Mouse (Mus musculus): Measurements from ENCODE around the gene Nr1d1. TPM values are rescaled to one million over a fixed set of nuclear protein-coding genes. Genes with fewer than 3 reads are reported as not detected.

The Nr1d1 gene
- polyA plus RNA-seq, 1 experiment from 2014 or later, result 2.5 TPM

- Histone ChIP-seq H3K4me1 (replicated peaks; ENCODE audit: control insufficient read depth, insufficient read depth, low read length) (peaks cover 48% of the 10 kb centered on the region), H3K27ac (ENCODE audit: low read depth) (peak overlapping the region; percentile 93), H3K4me2 (ENCODE audit: low read length) (peak overlapping the region; percentile 84), H3K9me3 (ENCODE audit: control insufficient read depth, low read length) (no peaks in the 10 kb centered on the region), H3K27me3 (replicated peaks; ENCODE audit: control insufficient read depth, insufficient read depth, low read length) (no peaks in the 10 kb centered on the region), H3K36me3 (ENCODE audit: control insufficient read depth, insufficient read depth, low read length) (peaks cover under 1% of the 10 kb centered on the region; the same call in 1 of the 2 replicates), H3K4me3 (ENCODE audit: low read depth, low read length) (peak overlapping the region; percentile 35), H3K9ac (ENCODE audit: low read length) (peak overlapping the region; percentile 39)
- 1% methylated on average over 15 of the region's 15 CpGs for WGBS
- peak; percentile 92 for DNase-seq (ENCODE audit: low spot score)
- peak; percentile 69 for ATAC-seq (replicated peaks; ENCODE audit: low FRiP score, low TSS enrichment, low read depth)
These were observed 367 bp upstream of the Nr1d1 start for GRCm38 (mm10) chr11:98775348-98776051.

DNA sequence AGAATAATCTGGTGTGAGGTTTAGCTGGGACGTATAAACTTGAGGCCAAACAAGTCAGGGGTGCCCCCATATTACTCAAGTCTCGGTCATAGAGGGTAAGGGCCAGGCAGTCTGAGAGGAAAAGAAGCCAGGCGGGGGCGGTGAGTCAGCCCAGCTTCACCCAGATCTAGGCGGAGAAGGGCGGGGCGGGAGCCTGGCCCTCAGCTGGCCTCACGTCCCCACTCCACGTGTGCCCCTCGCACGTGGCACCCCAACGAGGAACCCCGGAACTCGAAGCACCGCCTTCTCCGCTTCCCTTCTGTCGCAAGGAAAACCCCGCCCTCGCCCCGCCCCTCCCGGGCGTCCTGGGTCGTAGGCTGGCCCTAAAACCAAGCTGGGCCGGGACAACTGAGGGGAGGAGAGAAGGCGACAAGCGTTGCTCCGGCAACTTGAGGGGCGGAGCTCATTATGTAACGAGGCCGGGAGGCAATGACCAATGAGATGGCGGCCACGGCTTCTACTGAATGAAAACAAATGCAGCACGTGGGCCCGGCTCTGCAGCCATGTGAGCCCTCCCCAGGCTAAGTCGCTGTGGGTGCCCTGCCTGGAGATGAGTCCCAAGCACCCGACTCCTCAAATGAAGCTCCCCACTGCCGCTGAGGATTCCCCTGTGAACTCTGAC, 1.4 kb downstream of the Nr1d1 start:
- ATAC-seq (replicated peaks; ENCODE audit: low FRiP score, low TSS enrichment, low read depth), result peak; percentile 72
- peak overlapping the region; percentile 35 for H3K4me3 ChIP-seq (ENCODE audit: low read depth, low read length)
- peak; percentile 96 for DNase-seq (ENCODE audit: low spot score)
- WGBS, result under 1% methylated on average over 34 of the region's 37 CpGs
- peaks cover 18% of the 10 kb centered on the region for H3K36me3 ChIP-seq (ENCODE audit: control insufficient read depth, insufficient read depth, low read length)
- no peaks in the 10 kb centered on the region for H3K27me3 ChIP-seq (replicated peaks; ENCODE audit: control insufficient read depth, insufficient read depth, low read length)
- H3K27ac ChIP-seq (ENCODE audit: low read depth), result peak overlapping the region; percentile 6; the same call in 1 of the 2 replicates
- H3K9me3 ChIP-seq (ENCODE audit: control insufficient read depth, low read length), result no peaks in the 10 kb centered on the region
- H3K4me1 ChIP-seq (replicated peaks; ENCODE audit: control insufficient read depth, insufficient read depth, low read length), result peaks cover 49% of the 10 kb centered on the region
- H3K9ac ChIP-seq (ENCODE audit: low read length), result peak overlapping the region; percentile 16; the same call in 1 of the 2 replicates
- peak overlapping the region; percentile 84 for H3K4me2 ChIP-seq (ENCODE audit: low read length)

GRCm38 (mm10) chr11:98772667-98773171, 2.4 kb downstream of the Nr1d1 start:
- DNase-seq (ENCODE audit: low spot score) (peak; percentile 60), ATAC-seq (replicated peaks; ENCODE audit: low FRiP score, low TSS enrichment, low read depth) (no peak)
- WGBS, result 45% methylated on average over 8 of the region's 8 CpGs
- no peaks in the 10 kb centered on the region for H3K27me3 ChIP-seq (replicated peaks; ENCODE audit: control insufficient read depth, insufficient read depth, low read length)
- H3K9me3 ChIP-seq (ENCODE audit: control insufficient read depth, low read length), result no peaks in the 10 kb centered on the region
- H3K27ac ChIP-seq (ENCODE audit: low read depth), result peak overlapping the region; percentile 6; the same call in 1 of the 2 replicates
- peak overlapping the region; percentile 84 for H3K4me2 ChIP-seq (ENCODE audit: low read length)
- peaks cover 22% of the 10 kb centered on the region for H3K36me3 ChIP-seq (ENCODE audit: control insufficient read depth, insufficient read depth, low read length)
- H3K4me3 ChIP-seq (ENCODE audit: low read depth, low read length), result no peak overlapping the region
- peaks cover 56% of the 10 kb centered on the region for H3K4me1 ChIP-seq (replicated peaks; ENCODE audit: control insufficient read depth, insufficient read depth, low read length)
- H3K9ac ChIP-seq (ENCODE audit: low read length), result no peak overlapping the region

DNA sequence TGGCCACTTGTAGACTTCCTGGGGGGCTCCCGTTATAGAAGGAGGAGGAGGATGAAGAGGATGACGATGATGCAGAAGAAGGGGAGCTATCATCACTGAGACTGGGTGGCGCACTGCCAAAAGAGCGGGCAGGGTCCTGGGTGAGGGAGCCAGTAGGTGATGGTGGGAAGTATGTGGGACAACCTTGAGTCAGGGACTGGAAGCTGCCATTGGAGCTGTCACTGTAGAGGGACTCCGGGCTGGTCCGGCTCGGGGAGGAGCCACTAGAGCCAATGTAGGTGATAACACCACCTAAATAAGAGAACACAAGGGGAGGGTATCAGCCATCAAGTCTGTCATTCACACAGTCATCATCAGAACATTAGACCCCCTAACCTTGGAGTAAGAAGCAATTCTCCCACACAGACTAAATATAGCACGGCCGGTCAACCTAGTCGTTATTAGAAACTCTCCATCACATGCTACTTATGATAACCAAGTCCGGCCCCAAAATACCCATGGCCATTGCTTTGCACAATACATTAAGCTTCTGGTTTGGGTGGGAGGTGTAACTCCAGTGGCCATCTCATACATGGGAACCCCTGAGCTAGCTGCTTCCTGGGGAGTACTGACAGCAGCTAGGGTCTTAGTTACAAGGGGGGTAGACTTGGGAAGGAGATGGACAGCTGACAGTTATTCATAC, 3.1 kb downstream of the Nr1d1 start:
- Histone ChIP-seq H3K4me1 (replicated peaks; ENCODE audit: control insufficient read depth, insufficient read depth, low read length) (peaks cover 56% of the 10 kb centered on the region), H3K9me3 (ENCODE audit: control insufficient read depth, low read length) (no peaks in the 10 kb centered on the region), H3K4me2 (ENCODE audit: low read length) (no peak overlapping the region), H3K4me3 (ENCODE audit: low read depth, low read length) (no peak overlapping the region), H3K36me3 (ENCODE audit: control insufficient read depth, insufficient read depth, low read length) (peaks cover 22% of the 10 kb centered on the region), H3K27me3 (replicated peaks; ENCODE audit: control insufficient read depth, insufficient read depth, low read length) (no peaks in the 10 kb centered on the region), H3K27ac (ENCODE audit: low read depth) (no peak overlapping the region), H3K9ac (ENCODE audit: low read length) (no peak overlapping the region)
- DNase-seq (ENCODE audit: low spot score) (no peak), ATAC-seq (replicated peaks; ENCODE audit: low FRiP score, low TSS enrichment, low read depth) (no peak)
- 89% methylated on average over 11 of the region's 11 CpGs for WGBS

DNA sequence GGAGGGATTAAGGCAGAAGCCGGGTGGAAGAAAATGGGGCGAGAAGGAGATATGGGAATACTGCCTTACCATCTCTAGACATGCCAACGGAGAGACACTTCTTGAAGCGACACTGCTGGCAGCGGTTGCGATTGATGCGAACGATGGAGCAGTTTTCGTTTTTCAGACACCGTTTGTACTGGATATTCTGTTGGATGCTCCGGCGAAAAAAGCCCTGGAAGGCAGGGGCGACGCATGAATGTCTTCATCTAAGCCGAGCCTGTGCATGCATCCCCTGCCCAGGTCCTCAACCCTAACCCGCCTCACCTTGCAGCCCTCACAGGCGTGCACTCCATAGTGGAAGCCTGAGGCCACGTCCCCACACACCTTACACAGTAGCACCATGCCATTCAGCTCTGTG, 4.0 kb downstream of the Nr1d1 start:
- H3K27ac ChIP-seq (ENCODE audit: low read depth), result no peak overlapping the region
- no peak overlapping the region for H3K4me3 ChIP-seq (ENCODE audit: low read depth, low read length)
- peaks cover 55% of the 10 kb centered on the region for H3K4me1 ChIP-seq (replicated peaks; ENCODE audit: control insufficient read depth, insufficient read depth, low read length)
- H3K9me3 ChIP-seq (ENCODE audit: control insufficient read depth, low read length), result no peaks in the 10 kb centered on the region
- no peak for ATAC-seq (replicated peaks; ENCODE audit: low FRiP score, low TSS enrichment, low read depth)
- H3K4me2 ChIP-seq (ENCODE audit: low read length), result no peak overlapping the region
- H3K36me3 ChIP-seq (ENCODE audit: control insufficient read depth, insufficient read depth, low read length), result peaks cover 22% of the 10 kb centered on the region
- DNase-seq (ENCODE audit: low spot score), result no peak
- WGBS, result 89% methylated on average over 18 of the region's 18 CpGs
- no peaks in the 10 kb centered on the region for H3K27me3 ChIP-seq (replicated peaks; ENCODE audit: control insufficient read depth, insufficient read depth, low read length)
- no peak overlapping the region for H3K9ac ChIP-seq (ENCODE audit: low read length)

- H3K27ac ChIP-seq (ENCODE audit: low read depth), result no peak overlapping the region
- no peak overlapping the region for H3K4me3 ChIP-seq (ENCODE audit: low read depth, low read length)
- H3K9me3 ChIP-seq (ENCODE audit: control insufficient read depth, low read length), result no peaks in the 10 kb centered on the region
- DNase-seq (ENCODE audit: low spot score) (no peak), ATAC-seq (replicated peaks; ENCODE audit: low FRiP score, low TSS enrichment, low read depth) (no peak)
- WGBS, result 92% methylated on average over 26 of the region's 26 CpGs
- no peak overlapping the region for H3K9ac ChIP-seq (ENCODE audit: low read length)
- H3K4me2 ChIP-seq (ENCODE audit: low read length), result no peak overlapping the region
- H3K36me3 ChIP-seq (ENCODE audit: control insufficient read depth, insufficient read depth, low read length), result peaks cover 26% of the 10 kb centered on the region
- H3K27me3 ChIP-seq (replicated peaks; ENCODE audit: control insufficient read depth, insufficient read depth, low read length), result no peaks in the 10 kb centered on the region
- peaks cover 56% of the 10 kb centered on the region for H3K4me1 ChIP-seq (replicated peaks; ENCODE audit: control insufficient read depth, insufficient read depth, low read length)
These were observed 4.8 kb downstream of the Nr1d1 start for GRCm38 (mm10) chr11:98770096-98770975.

GRCm38 (mm10) chr11:98769007-98769954, 5.9 kb downstream of the Nr1d1 start:
- Histone ChIP-seq H3K4me2 (ENCODE audit: low read length) (no peak overlapping the region), H3K27ac (ENCODE audit: low read depth) (no peak overlapping the region; the same call in 1 of the 2 replicates), H3K36me3 (ENCODE audit: control insufficient read depth, insufficient read depth, low read length) (peaks cover 36% of the 10 kb centered on the region), H3K9me3 (ENCODE audit: control insufficient read depth, low read length) (no peaks in the 10 kb centered on the region), H3K9ac (ENCODE audit: low read length) (no peak overlapping the region), H3K4me1 (replicated peaks; ENCODE audit: control insufficient read depth, insufficient read depth, low read length) (peaks cover 51% of the 10 kb centered on the region), H3K4me3 (ENCODE audit: low read depth, low read length) (no peak overlapping the region), H3K27me3 (replicated peaks; ENCODE audit: control insufficient read depth, insufficient read depth, low read length) (no peaks in the 10 kb centered on the region)
- ATAC-seq (replicated peaks; ENCODE audit: low FRiP score, low TSS enrichment, low read depth) (no peak), DNase-seq (ENCODE audit: low spot score) (no peak)
- WGBS, result 85% methylated on average over 25 of the region's 25 CpGs
